Mouse (Mus musculus) thymus, adult 2 months (tissue): ENCODE measurements around the gene Osbpl10. TPM values are rescaled to one million over a fixed set of nuclear protein-coding genes. Genes with fewer than 3 reads are reported as not detected.
"Not testable (repeated sequence)": the region's sequence is repeated elsewhere in the genome, so short reads cannot be mapped to it uniquely, and the experiment has no call there.

ENCODE experiments used
- DNase-seq: peaks from one replicate; pipeline ENCODE4 v3.0.0; 2021
- H3K27ac ChIP-seq: fragments of 200-500 bp; 2 replicates; pipeline ENCODE4 v1.5.1; 2012; ENCODE audit warnings: low read length, control low read depth; ENCODE audit not compliant: control insufficient read depth, insufficient read depth
- H3K27me3 ChIP-seq: fragments of 200-500 bp; 2 replicates; pipeline ENCODE4 v1.6.1; 2012; ENCODE audit warnings: mild to moderate bottlenecking, low read length, moderate library complexity, mixed read lengths; ENCODE audit not compliant: control insufficient read depth, insufficient read depth
- H3K36me3 ChIP-seq: fragments of 200-500 bp; 2 replicates; pipeline ENCODE4 v1.6.1; 2012; ENCODE audit warnings: mild to moderate bottlenecking, low read length, moderate library complexity; ENCODE audit not compliant: control insufficient read depth, insufficient read depth
- H3K4me1 ChIP-seq: fragments of 200-500 bp; replicated peaks from 2 replicates; pipeline ENCODE4 v1.6.1; 2012; ENCODE audit warnings: low read length; ENCODE audit not compliant: control insufficient read depth, insufficient read depth
- H3K4me3 ChIP-seq: fragments of 200-500 bp; 2 replicates; pipeline ENCODE4 v1.5.1; 2012; ENCODE audit warnings: mild to moderate bottlenecking, low read length, control low read depth, moderate library complexity; ENCODE audit not compliant: control insufficient read depth, insufficient read depth
- CTCF ChIP-seq: fragments of 200-500 bp; IDR thresholded peaks from 2 replicates; pipeline ENCODE4 v1.5.1; 2012; ENCODE audit warnings: mild to moderate bottlenecking, control low read depth, low read length, moderate library complexity, borderline replicate concordance; ENCODE audit not compliant: control insufficient read depth, poor library complexity, insufficient read depth; ENCODE audit errors: extremely low read depth
- POLR2A ChIP-seq: fragments of 200-500 bp; IDR thresholded peaks from 2 replicates; pipeline ENCODE4 v1.6.1; 2012; ENCODE audit warnings: mild to moderate bottlenecking, low read length, control low read depth, moderate library complexity; ENCODE audit not compliant: control insufficient read depth, poor library complexity, insufficient read depth; ENCODE audit errors: extremely low read depth
- WGBS: fragments of 180-500 bp; shearing (Covaris S2); methylation state at CpG from one replicate; pipeline ENCODE4 v1.1.7; 2018; 5-methylcytosine and 5-hydroxymethylcytosine counted together
- polyA plus RNA-seq: library from polyadenylated mRNA; depleted of rRNA; stranded (reverse); fragments of >200 nt; gene quantifications from 2 replicates; pipeline ENCODE4 v1.2.3, GENCODE M21; 2012

The Osbpl10 gene
- polyA plus RNA-seq, 1 experiment = 10.3 TPM

GRCm38 (mm10) chr9:115260464-115260863 is 282.1 kb downstream of the Osbpl10 start:
- Histone ChIP-seq H3K4me1 (no peaks in the 10 kb centered on the region), H3K27ac (no peak overlapping the region), H3K27me3 (no peaks in the 10 kb centered on the region), H3K36me3 (peaks cover 17% of the 10 kb centered on the region), H3K4me3 (no peak overlapping the region)
- 97% methylated on average over 7 of the region's 7 CpGs for WGBS
- TF ChIP-seq POLR2A (no peak), CTCF (no peak)
- DNase-seq = no peak

- WGBS = 54% methylated on average over 8 of the region's 8 CpGs
- peak; percentile 8 for DNase-seq
- Histone ChIP-seq H3K4me1 (no peaks in the 10 kb centered on the region), H3K27me3 (no peaks in the 10 kb centered on the region), H3K36me3 (peaks cover 18% of the 10 kb centered on the region), H3K27ac (no peak overlapping the region), H3K4me3 (no peak overlapping the region)
- TF ChIP-seq POLR2A (no peak), CTCF (no peak)
These were observed 283.1 kb downstream of the Osbpl10 start for GRCm38 (mm10) chr9:115261456-115261855.

- Histone ChIP-seq H3K27ac (no peak overlapping the region), H3K36me3 (peaks cover 14% of the 10 kb centered on the region), H3K4me3 (no peak overlapping the region), H3K27me3 (no peaks in the 10 kb centered on the region), H3K4me1 (no peaks in the 10 kb centered on the region)
- 88% methylated on average over 5 of the region's 5 CpGs for WGBS
- DNase-seq = no peak
- TF ChIP-seq CTCF (no peak), POLR2A (no peak)
These were observed 283.5 kb downstream of the Osbpl10 start for GRCm38 (mm10) chr9:115261896-115262295.

DNA sequence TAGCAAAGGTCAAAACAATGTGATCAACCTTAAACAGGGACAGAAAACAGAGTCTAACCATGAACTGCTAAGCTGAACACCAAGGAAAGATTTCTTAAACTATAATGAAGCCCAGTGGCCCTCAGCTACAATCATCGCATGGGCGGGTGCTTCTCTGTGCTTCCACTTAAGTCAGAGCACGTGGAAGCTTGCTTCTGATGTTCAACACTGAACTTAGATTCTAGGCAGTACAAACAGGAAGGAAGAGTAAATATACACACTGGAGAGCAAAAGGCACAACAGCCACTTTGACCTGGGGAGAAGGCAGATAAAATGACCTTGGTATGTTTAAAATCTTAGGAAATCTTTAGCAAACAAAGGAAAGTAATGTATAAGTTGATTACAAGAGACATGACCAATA is 293.2 kb downstream of the Osbpl10 start:
- Histone ChIP-seq H3K36me3 (peaks cover 19% of the 10 kb centered on the region), H3K27me3 (no peaks in the 10 kb centered on the region), H3K27ac (no peak overlapping the region), H3K4me1 (no peaks in the 10 kb centered on the region), H3K4me3 (no peak overlapping the region)
- TF ChIP-seq CTCF = no peak
- TF ChIP-seq POLR2A = no peak
- no peak for DNase-seq
- 93% methylated on average over 3 of the region's 3 CpGs for WGBS

GRCm38 (mm10) chr9:115272451-115272850 is 294.1 kb downstream of the Osbpl10 start:
- not testable (repeated sequence) for DNase-seq, H3K4me1 ChIP-seq, H3K27ac ChIP-seq, H3K27me3 ChIP-seq, H3K4me3 ChIP-seq
- WGBS = 92% methylated on average over 5 of the region's 5 CpGs
- H3K36me3 ChIP-seq = peaks cover 23% of the 10 kb centered on the region

DNA sequence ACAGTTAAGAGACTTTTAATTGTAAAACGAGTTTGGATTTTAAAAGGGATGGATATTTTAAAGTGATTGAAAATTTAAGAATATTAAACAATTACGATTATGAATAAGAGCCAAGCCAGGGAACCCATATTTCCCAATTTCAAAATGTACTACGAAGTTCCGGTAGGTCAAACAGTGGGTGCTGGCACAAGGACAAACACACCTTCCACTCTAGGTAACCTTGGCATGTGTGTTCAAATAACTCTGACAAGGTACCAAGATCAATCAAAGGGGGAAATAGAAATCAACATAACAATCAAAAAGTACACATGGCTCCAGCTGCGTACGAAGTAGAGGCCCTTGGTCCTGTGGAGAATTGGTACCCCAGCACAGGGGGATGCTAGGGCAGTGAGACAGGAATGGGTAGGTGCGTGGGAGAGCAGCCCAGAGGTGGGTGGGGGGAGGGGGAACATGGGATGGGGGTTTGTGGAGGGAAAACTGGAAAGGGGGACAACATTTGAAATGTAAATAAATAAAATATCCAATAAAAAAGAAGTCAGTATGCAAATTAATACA is 294.8 kb downstream of the Osbpl10 start:
- 97% methylated on average over 7 of the region's 7 CpGs for WGBS

DNA sequence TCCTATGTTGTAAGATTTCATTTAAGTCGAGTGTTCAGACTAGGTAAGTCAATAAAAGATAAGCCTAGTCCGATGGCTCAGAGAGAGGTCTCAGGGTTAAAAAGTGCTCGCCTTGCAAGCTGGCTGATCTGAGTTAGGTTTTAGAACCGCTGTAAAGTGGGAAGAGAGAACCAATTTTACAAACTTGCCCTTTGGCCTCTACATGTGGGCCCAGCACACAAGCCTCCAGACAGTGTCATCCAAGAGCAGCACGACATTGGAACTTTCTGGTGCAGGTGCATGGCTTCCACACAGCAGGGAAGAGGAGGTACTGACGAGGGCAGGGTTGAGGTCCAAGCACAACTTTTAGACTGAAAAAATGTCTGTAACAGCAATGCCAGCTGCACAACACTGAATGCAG is 296.4 kb downstream of the Osbpl10 start:
- TF ChIP-seq POLR2A (no peak), CTCF (no peak)
- no peaks in the 10 kb centered on the region for H3K4me1 ChIP-seq
- no peak overlapping the region for H3K4me3 ChIP-seq
- peaks cover 27% of the 10 kb centered on the region for H3K36me3 ChIP-seq
- no peak for DNase-seq
- no peak overlapping the region for H3K27ac ChIP-seq
- H3K27me3 ChIP-seq = no peaks in the 10 kb centered on the region
- WGBS = 96% methylated on average over 6 of the region's 6 CpGs

More for the DNA sequence above, 294.8 kb downstream of the Osbpl10 start:
- Histone ChIP-seq H3K36me3 (peaks cover 23% of the 10 kb centered on the region), H3K4me1 (no peaks in the 10 kb centered on the region), H3K4me3 (no peak overlapping the region), H3K27ac (no peak overlapping the region), H3K27me3 (no peaks in the 10 kb centered on the region)
- no peak for DNase-seq
- TF ChIP-seq CTCF = no peak
- TF ChIP-seq POLR2A = no peak
